Mouse (Mus musculus) E14TG2a.4 (cell line): ENCODE results near the gene Prkn.
"Not testable (repeated sequence)": the region's sequence is repeated elsewhere in the genome, so short reads cannot be mapped to it uniquely, and the experiment has no call there.

Experiments used
- H3K27me3 ChIP-seq: 2 replicates; pipeline ENCODE4 v1.6.1; 2014; ENCODE audit warnings: low read length, control low read depth; ENCODE audit not compliant: insufficient read depth
- H3K36me3 ChIP-seq: 2 replicates; pipeline ENCODE4 v1.6.1; 2014; ENCODE audit warnings: low read length, control low read depth; ENCODE audit not compliant: insufficient read depth
- H3K4me1 ChIP-seq: replicated peaks from 2 replicates; pipeline ENCODE4 v1.6.1; 2014; ENCODE audit warnings: low read depth, low read length, control low read depth
- H3K4me3 ChIP-seq: replicated peaks from 2 replicates; pipeline ENCODE4 v1.5.1; 2014; ENCODE audit warnings: mild to moderate bottlenecking, low read length
- H3K9me3 ChIP-seq: 2 replicates; pipeline ENCODE4 v1.6.1; 2014; ENCODE audit warnings: low read length, control low read depth
- CTCF ChIP-seq: conservative IDR thresholded peaks from 2 replicates; pipeline ENCODE4 v1.5.1; 2014; ENCODE audit warnings: low read length
- NANOG ChIP-seq: IDR thresholded peaks from 2 replicates; pipeline ENCODE4 v1.6.1; 2014; ENCODE audit warnings: borderline replicate concordance, low read length, mixed read lengths
- POU5F1 ChIP-seq: IDR thresholded peaks from 2 replicates; pipeline ENCODE4 v1.6.1; 2014; ENCODE audit warnings: low read length, borderline replicate concordance

Gene Prkn

DNA sequence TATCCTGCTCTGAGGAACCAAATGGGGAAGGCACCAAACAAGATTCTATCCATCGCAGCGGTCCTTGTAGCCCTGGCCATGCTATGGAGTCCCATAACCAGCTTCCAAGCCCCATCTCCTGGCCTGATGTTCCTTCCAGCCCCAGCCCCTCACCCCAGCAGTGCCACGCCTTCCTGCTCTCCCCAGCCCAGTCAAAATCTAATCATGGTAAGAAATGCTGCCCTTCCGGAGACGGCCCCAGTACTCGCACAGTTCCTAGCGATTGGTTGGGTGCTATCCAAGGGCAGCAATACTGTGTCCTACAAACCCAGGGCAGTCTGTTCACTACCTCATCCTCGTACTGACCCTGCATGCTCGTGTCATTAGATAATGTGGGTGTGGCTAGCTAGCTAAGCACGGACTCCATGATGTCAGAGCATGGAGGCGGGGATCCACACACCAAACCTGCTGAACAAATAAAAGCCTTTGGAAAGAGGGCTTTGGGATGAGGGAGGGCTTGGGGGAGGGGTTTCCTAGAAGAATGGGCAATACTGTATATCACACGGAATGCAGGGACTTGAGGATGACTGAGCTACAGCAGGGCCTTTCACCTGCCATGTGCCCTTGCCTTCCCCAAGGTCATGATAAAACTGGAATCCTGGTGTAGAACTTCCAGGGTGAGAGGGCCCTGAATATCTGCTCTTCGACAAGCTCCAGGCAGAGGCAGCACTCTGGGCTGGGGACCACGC lies 1148.1 kb downstream of the Prkn start:
- TF ChIP-seq NANOG (no peak), CTCF (no peak), POU5F1 (no peak)
- H3K9me3 ChIP-seq: peaks cover 2% of the 10 kb centered on the region; the same call in 1 of the 2 replicates
- no peaks in the 10 kb centered on the region for H3K36me3 ChIP-seq
- H3K4me3 ChIP-seq: no peak overlapping the region
- peaks cover 14% of the 10 kb centered on the region for H3K4me1 ChIP-seq
- H3K27me3 ChIP-seq: peaks cover 18% of the 10 kb centered on the region; the same call in 1 of the 2 replicates

DNA sequence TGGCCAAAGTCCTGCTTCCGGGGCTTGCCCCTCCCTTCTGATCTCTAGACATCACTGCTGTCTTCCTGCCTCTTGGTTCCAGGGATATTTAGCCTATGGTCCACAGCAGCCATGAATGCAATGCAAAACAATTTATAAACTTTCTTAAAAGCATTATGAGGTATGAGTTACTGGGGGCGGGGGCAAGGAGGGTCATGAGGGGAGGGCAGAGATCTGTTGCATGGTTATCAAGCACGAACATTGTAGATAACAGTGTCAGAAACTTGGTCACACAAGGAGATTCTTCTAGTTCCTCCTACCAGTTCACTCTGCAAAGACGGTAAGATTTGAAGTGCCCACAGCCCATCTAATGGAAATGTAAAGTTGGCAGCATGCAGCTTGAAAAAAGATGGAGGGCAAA lies 1149.1 kb downstream of the Prkn start:
- peaks cover 2% of the 10 kb centered on the region; the same call in 1 of the 2 replicates for H3K9me3 ChIP-seq
- peaks cover 14% of the 10 kb centered on the region for H3K4me1 ChIP-seq

DNA sequence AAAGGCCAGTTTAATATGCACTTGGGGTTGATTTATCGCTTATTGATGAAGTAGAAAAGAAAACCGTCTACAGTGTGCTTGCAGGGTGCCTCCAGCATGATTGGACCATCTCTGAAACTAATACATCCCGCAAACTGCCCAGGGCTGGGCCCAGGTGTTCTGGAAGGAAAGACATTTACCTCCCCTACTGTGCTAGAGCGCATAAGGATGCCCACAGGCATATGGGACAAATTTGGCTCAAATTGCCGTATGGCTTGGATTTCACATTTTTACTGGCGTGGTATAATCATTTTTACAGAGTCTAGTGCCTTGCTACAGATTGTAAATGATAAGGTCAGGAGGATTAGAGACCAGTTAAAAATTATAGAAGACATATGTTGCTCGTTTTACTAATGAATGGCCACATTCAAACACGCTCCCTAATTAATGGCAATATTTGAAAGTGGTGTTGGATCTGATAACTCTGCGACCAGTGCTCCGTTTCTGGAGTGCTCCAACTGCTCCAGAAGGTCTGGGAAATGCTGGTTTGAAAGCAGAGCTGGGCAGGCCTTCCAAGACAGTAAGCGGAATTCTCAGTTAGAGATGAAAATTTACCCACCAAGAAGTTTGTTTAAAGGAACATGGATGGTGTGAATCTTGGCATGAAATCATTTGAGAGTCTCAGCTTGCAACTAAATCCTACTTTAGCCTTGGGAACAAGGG lies 1150.4 kb downstream of the Prkn start:
- Histone ChIP-seq H3K4me1 (peaks cover 14% of the 10 kb centered on the region), H3K27me3 (peaks cover 15% of the 10 kb centered on the region; the same call in 1 of the 2 replicates), H3K4me3 (no peak overlapping the region), H3K9me3 (peaks cover 2% of the 10 kb centered on the region; the same call in 1 of the 2 replicates), H3K36me3 (no peaks in the 10 kb centered on the region)
- TF ChIP-seq CTCF (no peak), POU5F1 (no peak), NANOG (no peak)

More for the DNA sequence above, 1149.1 kb downstream of the Prkn start:
- Histone ChIP-seq H3K36me3 (no peaks in the 10 kb centered on the region), H3K4me3 (no peak overlapping the region), H3K27me3 (peaks cover 18% of the 10 kb centered on the region; the same call in 1 of the 2 replicates)
- no peak for TF ChIP-seq NANOG
- no peak for TF ChIP-seq POU5F1
- TF ChIP-seq CTCF: no peak

DNA sequence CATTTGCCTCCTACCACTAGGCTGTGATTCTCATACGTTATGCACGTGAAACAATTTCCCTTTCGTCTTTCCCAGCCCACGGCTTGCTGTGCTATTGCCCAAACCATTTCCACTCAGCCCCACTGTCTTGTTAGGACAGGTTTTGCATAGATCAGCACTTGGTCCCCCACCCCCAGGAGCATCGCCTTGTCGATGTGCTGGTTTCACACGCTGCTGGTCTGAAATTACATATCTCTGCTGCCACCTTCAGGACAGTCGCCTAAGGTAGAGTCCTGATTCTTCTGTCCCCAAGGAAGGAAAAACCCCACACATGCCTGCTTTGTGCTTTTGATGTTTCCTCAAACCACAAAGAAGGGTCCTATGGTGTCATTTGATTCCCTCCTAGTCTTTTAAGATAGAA lies 1153.1 kb downstream of the Prkn start:
- Histone ChIP-seq H3K4me3 (no peak overlapping the region), H3K27me3 (peaks cover 10% of the 10 kb centered on the region; the same call in 1 of the 2 replicates), H3K9me3 (peaks cover 2% of the 10 kb centered on the region; the same call in 1 of the 2 replicates), H3K36me3 (no peaks in the 10 kb centered on the region), H3K4me1 (peaks cover 9% of the 10 kb centered on the region)
- TF ChIP-seq CTCF (peak; percentile 38), POU5F1 (no peak), NANOG (no peak)

DNA sequence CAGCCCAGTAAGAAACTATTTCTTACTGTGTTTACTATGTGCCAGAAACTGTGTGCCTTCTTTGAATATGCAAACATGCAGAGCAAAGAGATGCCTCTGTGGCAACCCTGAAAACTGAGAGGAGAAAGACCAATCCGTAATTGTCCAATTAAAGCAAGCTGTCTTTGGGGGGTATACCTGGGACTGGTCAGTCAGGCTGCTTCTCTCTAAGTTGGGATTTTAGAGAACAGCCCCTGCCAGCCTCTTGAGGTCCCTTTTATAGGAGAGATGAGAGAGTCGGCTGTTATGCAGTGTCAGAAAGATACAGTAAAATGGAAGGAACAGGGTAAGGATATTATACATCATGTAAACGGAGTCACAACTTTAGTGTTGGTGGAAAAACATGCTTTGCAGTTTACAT lies 1154.1 kb downstream of the Prkn start:
- H3K4me3 ChIP-seq: no peak overlapping the region
- no peaks in the 10 kb centered on the region for H3K36me3 ChIP-seq
- H3K9me3 ChIP-seq: peaks cover under 1% of the 10 kb centered on the region; the same call in 1 of the 2 replicates
- H3K4me1 ChIP-seq: 0 out of 2 replicates have a peak, but pooled peaks cover 6% of the 10 kb centered on the region
- peaks cover 10% of the 10 kb centered on the region; the same call in 1 of the 2 replicates for H3K27me3 ChIP-seq
- no peak for TF ChIP-seq POU5F1
- TF ChIP-seq NANOG: no peak
- TF ChIP-seq CTCF: no peak

DNA sequence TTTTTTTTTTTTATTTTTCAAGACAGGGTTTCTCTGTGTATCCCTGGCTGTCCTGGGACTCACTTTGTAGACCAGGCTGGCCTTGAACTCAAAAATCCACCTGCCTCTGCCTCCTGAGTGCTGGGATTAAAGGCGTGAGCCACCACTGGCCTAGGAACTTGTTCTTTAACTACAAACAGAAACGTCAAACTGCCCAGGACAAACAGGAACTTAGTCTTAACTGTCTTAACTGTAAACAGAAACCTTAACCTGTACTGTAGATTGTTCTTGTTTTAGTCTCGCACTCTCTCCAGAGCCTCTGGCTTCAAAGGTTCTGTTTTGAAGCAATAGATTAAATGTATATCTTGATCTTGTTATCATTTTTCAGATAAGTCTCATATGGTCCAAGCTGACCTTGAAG lies 1154.6 kb downstream of the Prkn start:
- H3K27me3 ChIP-seq, H3K36me3 ChIP-seq, H3K4me1 ChIP-seq, H3K9me3 ChIP-seq, H3K4me3 ChIP-seq: not testable (repeated sequence)

DNA sequence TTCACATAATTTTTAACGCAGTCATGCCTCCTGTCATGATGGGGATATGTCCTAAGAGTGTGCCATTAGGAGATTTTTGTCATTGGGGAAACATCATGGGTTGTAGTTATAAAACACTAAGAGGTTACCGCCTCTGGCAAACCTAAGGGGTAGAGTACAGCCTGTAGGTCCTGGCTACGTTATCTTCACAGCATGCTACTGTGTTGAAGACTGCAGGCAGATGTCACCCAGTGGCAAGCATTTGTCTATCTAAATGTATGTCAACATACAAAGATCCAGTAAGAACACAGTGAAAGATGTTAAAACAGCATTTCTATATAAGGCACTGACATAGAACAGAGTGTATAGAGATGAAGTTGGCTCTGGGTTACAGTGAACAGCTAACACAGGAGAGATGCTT lies 1155.3 kb downstream of the Prkn start:
- no peak for TF ChIP-seq CTCF
- no peak for TF ChIP-seq NANOG
- no peak for TF ChIP-seq POU5F1
- H3K36me3 ChIP-seq: no peaks in the 10 kb centered on the region
- peaks cover 10% of the 10 kb centered on the region; the same call in 1 of the 2 replicates for H3K27me3 ChIP-seq
- H3K4me3 ChIP-seq: no peak overlapping the region
- H3K9me3 ChIP-seq: no peaks in the 10 kb centered on the region
- H3K4me1 ChIP-seq: 0 out of 2 replicates have a peak, but pooled peaks cover 6% of the 10 kb centered on the region

DNA sequence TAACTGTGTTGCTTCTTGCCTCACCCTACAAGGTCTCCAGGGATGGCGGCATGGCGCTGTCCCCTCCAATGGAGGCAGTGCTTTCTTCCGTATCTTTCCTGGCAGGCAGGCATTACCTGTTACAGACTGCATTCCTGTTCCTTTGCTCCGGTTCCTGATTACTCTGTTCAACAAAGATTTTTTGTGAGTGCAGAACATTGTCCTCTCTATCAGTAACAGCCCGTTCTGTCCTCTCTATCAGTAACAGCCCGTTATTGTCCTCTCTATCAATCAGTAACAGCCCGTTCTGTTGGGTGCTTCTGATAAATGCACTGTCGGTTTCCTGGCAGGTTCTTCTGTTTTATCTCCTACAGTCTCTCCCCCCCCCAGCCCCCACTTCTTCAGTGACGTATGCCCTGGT lies 1156.1 kb downstream of the Prkn start:
- peaks cover 7% of the 10 kb centered on the region; the same call in 1 of the 2 replicates for H3K27me3 ChIP-seq
- TF ChIP-seq CTCF (no peak), POU5F1 (no peak), NANOG (no peak)
- H3K4me3 ChIP-seq: no peak overlapping the region

More for the DNA sequence above, 1156.1 kb downstream of the Prkn start:
- no peaks in the 10 kb centered on the region for H3K9me3 ChIP-seq
- H3K4me1 ChIP-seq: 0 out of 2 replicates have a peak, but pooled peaks cover 3% of the 10 kb centered on the region
- H3K36me3 ChIP-seq: no peaks in the 10 kb centered on the region
